Mouse (Mus musculus) urinary bladder, postnatal 36 days (tissue): ENCODE results near the gene Sun1.

Experiments used
- DNase-seq, 2 experiments: peaks; one replicate each; pipeline ENCODE4 v3.0.0; 2022; ENCODE audit warnings: low spot score in 2 of 2, mixed read lengths in 1 of 2

The Sun1 gene

GRCm38 (mm10) chr5:139199995-139200769, at the start of gene Sun1:
TSS of gene Sun1 (plus strand) at chr5:139200637.
- DNase-seq, result peak; percentile 99

DNA sequence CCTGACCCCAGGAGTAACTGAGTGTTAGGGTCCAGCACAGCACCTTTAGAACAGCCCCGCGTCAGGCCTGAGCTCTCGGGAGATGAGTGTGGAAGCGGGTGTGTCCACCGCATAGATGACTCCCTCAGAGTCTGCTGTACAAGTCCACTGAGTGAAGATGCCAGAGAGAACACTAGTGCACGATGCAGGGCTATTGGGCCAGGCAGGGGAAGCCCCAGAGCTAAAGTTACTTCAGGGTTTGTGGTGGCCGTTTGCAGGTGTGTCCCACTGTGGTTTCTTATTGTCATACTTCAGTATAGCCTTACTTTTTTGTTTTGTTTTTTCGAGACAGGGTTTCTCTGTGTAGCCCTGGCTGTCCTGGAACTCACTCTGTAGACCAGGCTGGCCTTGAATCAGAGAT, 39.5 kb upstream of the Sun1 start:
- DNase-seq, result no peak

DNA sequence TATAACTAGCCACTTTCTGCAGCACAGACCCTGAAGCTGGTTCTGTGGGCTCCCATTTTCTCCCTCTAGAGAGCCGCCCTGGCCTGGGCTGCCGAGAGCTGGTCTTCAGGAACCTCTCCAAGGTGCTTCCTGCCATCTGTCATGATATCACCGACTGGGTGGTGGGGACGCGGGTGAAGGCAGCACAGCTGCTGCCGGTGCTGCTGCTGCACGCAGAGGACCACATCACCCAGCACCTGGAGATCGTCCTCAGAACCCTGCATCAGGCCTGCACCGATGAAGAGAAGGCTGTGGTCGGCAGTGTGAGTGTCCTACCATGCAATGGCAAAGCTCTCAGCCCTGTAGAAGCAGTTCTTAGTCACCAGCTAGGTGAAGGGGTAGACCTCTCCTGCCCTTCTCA, 38.8 kb upstream of the Sun1 start:
- DNase-seq, result no peak

DNA sequence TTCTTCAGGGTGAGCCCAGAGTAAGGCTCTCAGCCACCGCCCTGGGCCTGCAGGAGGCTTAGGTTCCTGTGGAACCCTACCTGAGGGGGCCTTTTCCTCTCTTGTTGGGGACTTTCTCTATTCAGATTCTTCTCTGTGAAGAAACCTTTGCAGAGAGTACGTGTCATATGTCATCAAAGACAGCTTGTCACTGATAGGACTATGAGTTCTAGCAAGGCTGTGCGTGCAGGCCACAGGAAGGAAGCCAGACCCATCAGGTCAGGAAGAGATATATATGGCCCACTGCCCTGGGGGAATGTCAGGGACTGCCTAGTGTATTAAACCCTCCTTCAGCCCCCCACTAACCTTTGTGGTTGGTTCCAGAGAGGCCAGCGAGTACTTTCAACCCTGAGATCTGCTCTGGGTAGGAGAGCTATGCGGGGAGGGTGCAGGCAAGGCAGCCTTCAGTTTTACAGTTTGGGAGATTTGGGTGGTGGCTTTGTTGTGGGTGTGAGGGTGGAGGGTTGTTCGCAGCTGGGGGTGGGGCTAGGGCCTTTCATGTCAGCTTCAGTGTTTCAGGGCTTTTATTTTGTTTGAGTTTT, 33.6 kb upstream of the Sun1 start:
- DNase-seq, result no peak

- DNase-seq, result no peak
Observed at GRCm38 (mm10) chr5:139167548-139167947, 32.9 kb upstream of the Sun1 start.

GRCm38 (mm10) chr5:139171929-139172328, 28.5 kb upstream of the Sun1 start:
- no peak for DNase-seq

- no peak for DNase-seq
Observed at GRCm38 (mm10) chr5:139174141-139174540, 26.3 kb upstream of the Sun1 start.

DNA sequence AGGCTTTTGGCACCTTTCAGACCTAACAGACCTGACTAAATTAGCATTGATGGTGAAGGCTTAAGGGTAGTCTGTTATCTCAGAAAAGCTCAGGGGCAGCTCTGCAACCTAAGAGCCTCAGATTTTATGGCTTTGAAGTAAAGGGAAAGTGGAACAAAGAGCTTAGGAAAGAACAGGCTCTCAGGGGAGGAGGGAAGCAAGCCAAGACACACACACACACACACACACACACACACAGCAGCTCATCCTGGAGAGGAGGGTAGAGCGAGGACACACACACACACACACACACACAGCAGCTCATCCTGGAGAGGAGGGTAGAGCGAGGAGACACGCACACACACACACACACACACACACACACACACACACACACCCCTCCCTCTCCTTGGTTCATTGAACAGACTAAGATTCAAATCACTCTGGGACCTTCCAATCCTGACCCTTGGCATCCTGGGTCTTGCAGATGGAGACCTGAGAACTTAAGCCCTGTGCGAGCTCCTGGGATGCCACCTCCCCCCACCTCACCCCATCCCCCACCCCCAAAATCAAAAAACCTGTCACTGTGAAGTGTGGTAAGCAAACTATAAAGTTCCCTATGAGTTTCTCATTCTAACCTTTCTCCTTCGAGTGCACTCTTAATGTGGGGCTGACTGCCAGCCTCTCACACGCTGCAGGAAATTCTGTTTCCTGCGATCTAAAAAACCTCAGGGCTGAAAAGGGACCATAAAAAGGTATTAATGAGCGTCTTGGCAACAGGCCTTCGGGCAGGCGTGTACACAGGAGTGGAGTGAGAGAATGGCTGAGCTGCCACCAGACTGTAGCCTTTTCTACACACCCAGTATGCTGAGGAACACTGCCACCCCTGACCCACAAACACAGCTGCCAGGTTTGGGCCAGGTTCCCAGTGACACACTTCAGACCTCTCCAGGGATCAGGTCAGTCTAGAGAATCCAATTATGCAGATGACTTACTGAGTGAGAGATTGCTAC, 25.6 kb upstream of the Sun1 start:
- peak in 1 of 2 experiments; percentile 64 for DNase-seq

GRCm38 (mm10) chr5:139178895-139179631, 21.4 kb upstream of the Sun1 start:
- peak; percentile 55 to 74 for DNase-seq

DNA sequence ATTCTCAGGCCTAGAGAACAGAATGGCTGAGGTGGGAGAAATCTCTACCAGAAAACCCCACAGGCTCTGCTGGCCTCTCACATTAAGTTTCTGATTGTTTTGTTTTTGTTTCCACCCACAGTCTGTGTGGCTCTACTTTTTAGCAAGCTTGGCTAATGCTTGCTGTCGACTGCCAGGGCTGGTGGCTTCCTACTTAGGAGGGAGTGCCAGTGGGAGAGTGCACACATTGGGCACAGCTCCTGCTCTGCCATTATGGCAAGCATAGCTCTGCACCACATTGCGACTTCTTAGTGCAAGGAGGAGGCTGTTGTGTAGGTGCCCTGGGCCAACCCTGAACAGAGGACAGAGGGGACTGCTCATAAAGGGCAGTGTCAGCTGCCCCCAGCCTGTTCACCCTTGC, 17.3 kb upstream of the Sun1 start:
- DNase-seq, result no peak

- DNase-seq, result no peak
Observed at GRCm38 (mm10) chr5:139183601-139184000, 16.8 kb upstream of the Sun1 start.

GRCm38 (mm10) chr5:139184897-139185296, 15.5 kb upstream of the Sun1 start:
- DNase-seq, result no peak

DNA sequence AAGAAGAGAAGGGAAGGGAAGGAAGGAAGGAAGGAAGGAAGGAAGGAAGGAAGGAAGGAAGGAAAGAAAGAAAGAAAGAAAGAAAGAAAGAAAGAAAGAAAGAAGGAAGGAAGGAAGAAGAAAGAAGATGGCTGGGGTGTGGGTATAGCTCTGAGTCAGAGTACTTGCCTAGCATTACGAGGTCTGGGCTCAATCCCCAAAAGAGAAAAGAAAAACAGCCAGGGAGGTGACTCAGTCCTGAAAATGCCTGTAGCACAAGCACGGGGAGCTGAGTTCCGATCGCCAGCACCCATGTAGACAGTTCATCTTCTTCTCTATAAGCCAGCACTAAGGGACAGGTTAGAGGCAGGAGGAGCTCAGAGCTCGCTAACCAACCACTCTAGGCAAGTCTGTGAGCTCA, 10.7 kb upstream of the Sun1 start:
- DNase-seq, result no peak

GRCm38 (mm10) chr5:139190958-139191357, 9.5 kb upstream of the Sun1 start:
- DNase-seq, result no peak

- no peak for DNase-seq
Observed at GRCm38 (mm10) chr5:139198779-139199178, 1.7 kb upstream of the Sun1 start.

- no peak for DNase-seq
Observed at GRCm38 (mm10) chr5:139199636-139199994, 822 bp upstream of the Sun1 start.

DNA sequence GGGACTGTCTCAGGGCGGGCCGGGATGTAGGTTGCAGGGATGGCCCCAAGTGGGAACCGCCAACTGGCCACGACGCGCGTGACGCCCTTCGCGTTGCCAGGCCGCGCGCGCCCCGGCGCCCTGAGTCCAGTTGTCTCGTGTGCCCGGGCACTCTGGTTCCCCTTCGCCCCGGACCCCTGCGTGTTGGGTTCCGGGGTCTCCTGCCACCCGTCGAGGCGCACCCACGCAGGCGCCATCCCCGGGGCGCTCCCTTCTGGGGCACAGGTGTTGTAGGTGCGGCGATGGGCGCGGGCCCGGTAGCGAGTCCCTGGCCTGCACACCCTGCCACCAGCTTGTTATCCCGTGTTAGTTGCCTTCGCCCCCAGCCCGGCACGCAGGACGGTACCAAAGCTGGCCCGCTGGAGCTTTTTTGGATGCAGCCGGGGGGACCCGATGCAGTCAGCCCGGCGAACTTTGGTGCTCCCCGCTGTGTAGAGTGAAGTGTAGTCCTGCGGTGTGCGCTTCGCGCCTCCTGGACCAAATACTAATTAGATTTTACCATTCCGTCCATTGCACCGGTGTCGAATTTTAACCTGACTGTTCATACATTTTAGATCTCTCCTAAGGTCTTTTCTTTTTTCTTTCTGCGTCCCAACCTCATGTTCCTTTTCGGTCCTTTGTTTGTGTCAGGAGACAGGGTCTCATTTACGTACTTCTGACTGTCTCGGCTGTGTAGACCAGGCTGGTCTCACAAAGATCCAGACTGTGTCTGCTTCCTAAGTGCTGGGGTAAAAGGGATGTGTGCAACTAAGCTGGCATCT, 533 bp downstream of the Sun1 start:
- DNase-seq, result peak; percentile 19 to 20

GRCm38 (mm10) chr5:139202127-139202526, 1.7 kb downstream of the Sun1 start:
- DNase-seq, result no peak

DNA sequence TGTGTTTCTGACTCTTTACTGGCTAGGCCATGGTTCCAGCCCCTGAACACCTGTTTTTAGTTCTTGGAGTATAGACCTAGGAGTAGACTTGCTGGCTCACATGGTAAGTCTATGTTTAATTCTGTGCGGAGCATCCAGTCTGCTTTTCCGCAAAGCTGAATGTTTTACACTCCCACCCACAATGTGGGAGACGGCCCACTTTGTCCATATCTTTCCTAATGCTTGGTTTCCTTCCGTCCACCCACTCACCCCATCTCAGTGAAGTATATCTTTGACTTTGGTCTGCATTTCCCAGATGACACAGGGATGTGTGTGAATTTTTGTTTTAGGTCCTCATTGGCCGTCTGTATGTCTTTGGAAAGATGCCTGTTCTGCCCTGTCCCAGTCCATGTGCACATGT, 2.9 kb downstream of the Sun1 start:
- DNase-seq, result no peak

- DNase-seq, result no peak
Observed at GRCm38 (mm10) chr5:139206081-139206480, 5.6 kb downstream of the Sun1 start.

- DNase-seq, result no peak
Observed at GRCm38 (mm10) chr5:139206525-139206924, 6.1 kb downstream of the Sun1 start.
